In the genomic region with DNA sequence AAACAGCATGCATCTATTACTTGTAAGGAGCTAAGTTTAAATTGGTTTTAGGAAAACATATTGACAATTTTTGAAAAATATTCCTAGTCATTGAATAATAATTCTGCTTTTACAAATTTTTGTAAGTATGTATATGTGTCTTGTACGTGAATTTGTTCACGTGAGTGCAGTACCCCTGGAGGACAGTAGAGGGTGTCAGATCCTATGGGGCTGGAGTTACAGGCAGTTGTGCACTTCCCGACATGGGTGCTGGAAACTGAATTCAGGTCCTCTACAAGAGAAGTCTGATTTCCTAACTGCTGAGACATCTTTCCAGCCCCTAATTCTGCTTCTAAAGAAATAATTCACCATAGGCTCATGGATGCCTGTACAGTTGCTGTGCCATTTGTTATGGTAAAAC, we compare ENCODE assay signal across 1 mouse cellular context.
TF ChIP-seq lines count a peak whose summit lies in the region.

No protein-coding gene starts in this region.

TF ChIP-seq in CH12.LX, 34 proteins besides CTCF, POLR2A, EP300 and RAD21 (continued from another document):
- TF ChIP-seq SMC3 (IDR thresholded peaks at IDR 0.05; ENCODE audit: low read depth, low read length) = peak; percentile 11; the same call in 1 of the 2 replicates
